Mouse (Mus musculus) small intestine, adult 2 months (tissue): ENCODE data around the gene Tln2.

Experiments used
- CTCF ChIP-seq: fragments of 200-500 bp; IDR thresholded peaks from 2 replicates; pipeline ENCODE4 v1.5.1; 2012; ENCODE audit warnings: low read depth, mild to moderate bottlenecking, control low read depth, inconsistent platforms, low read length, moderate library complexity, mixed read lengths; ENCODE audit not compliant: insufficient replicate concordance, insufficient read length; ENCODE audit errors: extremely low read depth
- POLR2A ChIP-seq: fragments of 200-500 bp; IDR thresholded peaks from 2 replicates; pipeline ENCODE4 v1.6.1; 2012; ENCODE audit warnings: low read depth, mild to moderate bottlenecking, control low read depth, inconsistent platforms, low read length, moderate library complexity

- TF ChIP-seq CTCF = no peak
- no peak for TF ChIP-seq POLR2A
These were observed 255.5 kb downstream of the Tln2 start for GRCm38 (mm10) chr9:67303986-67304385.
